Mouse (Mus musculus) forebrain, embryonic 13.5 days (tissue): Measurements from ENCODE around the gene Uqcrfs1. TPM values are rescaled to one million over a fixed set of nuclear protein-coding genes. Genes with fewer than 3 reads are reported as not detected.

Experiments used
- ATAC-seq: fragments of 200-750 bp; cut with Nextera tagmentation; 2 replicates; pipeline ENCODE4 v1.8.0; 2017
- H3K27ac ChIP-seq: fragments of 300-500 bp; sonication (generic); 2 replicates; pipeline ENCODE4 v1.5.1; 2015; ENCODE audit warnings: inconsistent platforms, mild to moderate bottlenecking, moderate library complexity
- H3K27me3 ChIP-seq: fragments of 300-500 bp; sonication (generic); 2 replicates; pipeline ENCODE4 v1.6.1; 2015; ENCODE audit warnings: mild to moderate bottlenecking, inconsistent platforms
- H3K36me3 ChIP-seq: fragments of 300-500 bp; sonication (generic); 2 replicates; pipeline ENCODE4 v1.6.1; 2015; ENCODE audit warnings: mild to moderate bottlenecking, inconsistent platforms; ENCODE audit not compliant: poor library complexity, severe bottlenecking
- H3K4me1 ChIP-seq: fragments of 300-500 bp; sonication (generic); 2 replicates; pipeline ENCODE4 v1.6.1; 2015; ENCODE audit warnings: inconsistent platforms
- H3K4me2 ChIP-seq: fragments of 300-500 bp; sonication (generic); 2 replicates; pipeline ENCODE4 v1.6.1; 2015; ENCODE audit warnings: inconsistent platforms, mild to moderate bottlenecking, moderate library complexity
- H3K4me3 ChIP-seq: fragments of 300-500 bp; sonication (generic); 2 replicates; pipeline ENCODE4 v1.5.1; 2015; ENCODE audit warnings: mild to moderate bottlenecking, inconsistent platforms
- H3K9ac ChIP-seq: fragments of 300-500 bp; sonication (generic); 2 replicates; pipeline ENCODE4 v1.6.1; 2015; ENCODE audit warnings: mild to moderate bottlenecking, inconsistent platforms
- H3K9me3 ChIP-seq: fragments of 300-500 bp; sonication (generic); replicated peaks from 2 replicates; pipeline ENCODE4 v1.6.1; 2016; ENCODE audit warnings: inconsistent platforms
- WGBS: fragments of 180-500 bp; shearing (Covaris S2); methylation state at CpG from one replicate; pipeline ENCODE4 v1.1.7; 2015; 5-methylcytosine and 5-hydroxymethylcytosine counted together
- polyA plus RNA-seq: library from polyadenylated mRNA; unstranded; fragments of >200 nt; fragmentation: Nextera tagmentation; extraction: Ambion mirVana; gene quantifications from 2 replicates; pipeline ENCODE4 v1.2.1, GENCODE M21; 2015

Uqcrfs1 gene
- 256 and 258 TPM in 2 replicates for polyA plus RNA-seq

DNA sequence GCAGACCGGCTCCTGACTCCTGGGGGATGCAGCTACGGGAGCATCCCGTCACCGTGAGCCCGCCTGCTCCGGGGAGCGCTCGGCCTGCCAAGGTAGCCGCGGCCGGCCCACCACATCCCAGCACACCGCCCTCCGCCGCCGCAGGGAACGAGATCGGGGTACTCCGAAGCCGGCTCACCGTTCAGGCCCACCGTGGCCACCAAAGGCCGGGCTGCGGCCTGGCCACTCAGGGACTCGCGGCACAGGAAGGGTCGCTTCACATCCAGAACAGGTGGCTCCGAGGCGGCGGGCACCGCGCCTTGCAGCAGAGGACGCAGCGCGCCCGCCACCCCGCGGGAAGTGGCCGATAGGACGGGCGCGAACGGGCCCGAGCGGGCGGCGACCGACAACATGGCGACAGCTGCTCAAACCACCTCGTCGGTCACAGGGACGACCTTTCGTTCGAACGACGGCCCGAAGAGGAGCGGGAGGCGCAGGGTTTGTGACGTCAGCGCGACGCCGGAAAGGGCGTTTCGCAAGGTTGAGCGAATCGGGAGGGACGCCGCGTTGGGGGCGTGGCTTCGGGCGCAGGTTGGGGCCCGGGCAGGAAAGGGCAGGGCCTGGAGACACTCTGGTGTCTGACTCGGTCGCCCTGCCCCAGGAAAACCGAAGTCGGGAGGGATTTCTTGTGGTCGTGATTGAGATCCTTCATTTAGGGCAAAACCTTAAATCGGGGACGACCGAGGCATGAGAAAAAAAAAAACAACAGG lies at the start of gene Uqcrfs1:
Gene Uqcrfs1, minus strand, starts transcription at position 507 of the 749 bp plus-strand sequence.
- under 1% methylated on average over 82 of the region's 82 CpGs for WGBS
- Histone ChIP-seq H3K27ac (peak within 1 kb of the TSS; percentile 65), H3K9me3 (no peaks in the 10 kb centered on the region), H3K36me3 (peaks cover 7% of the 10 kb centered on the region), H3K27me3 (0 out of 2 replicates have a peak, but pooled peaks cover 2% of the 10 kb centered on the region), H3K4me1 (peaks cover 13% of the 10 kb centered on the region), H3K4me3 (peak within 1 kb of the TSS; percentile 92), H3K4me2 (peak within 1 kb of the TSS; percentile 78), H3K9ac (peak within 1 kb of the TSS; percentile 95)
- ATAC-seq, result peak; percentile 99

DNA sequence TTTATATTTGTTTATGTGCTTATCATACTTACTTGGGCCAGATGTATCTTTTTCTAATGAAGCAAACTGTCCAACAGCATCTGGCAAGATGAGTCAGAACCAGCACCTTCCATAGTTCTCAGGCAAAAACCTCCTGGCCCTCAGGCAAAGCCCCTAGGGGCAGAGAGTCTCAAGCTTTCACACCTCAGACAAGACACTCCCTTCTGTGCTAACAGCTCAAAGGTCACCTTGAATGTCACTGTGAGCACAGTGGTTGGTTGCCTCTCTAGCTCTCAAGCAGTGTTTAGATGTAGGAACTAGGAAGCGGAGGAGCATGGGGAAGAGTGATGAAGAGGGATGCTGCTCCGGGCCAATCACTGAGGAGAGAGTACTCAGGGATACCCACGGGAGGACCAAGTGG lies 40.6 kb upstream of the Uqcrfs1 start:
- Histone ChIP-seq H3K4me2 (no peak overlapping the region), H3K4me1 (no peaks in the 10 kb centered on the region), H3K27me3 (no peaks in the 10 kb centered on the region), H3K27ac (no peak overlapping the region), H3K9me3 (no peaks in the 10 kb centered on the region), H3K9ac (no peak overlapping the region), H3K36me3 (no peaks in the 10 kb centered on the region), H3K4me3 (no peak overlapping the region)
- 80% methylated on average over 3 of the region's 3 CpGs for WGBS
- no peak for ATAC-seq

DNA sequence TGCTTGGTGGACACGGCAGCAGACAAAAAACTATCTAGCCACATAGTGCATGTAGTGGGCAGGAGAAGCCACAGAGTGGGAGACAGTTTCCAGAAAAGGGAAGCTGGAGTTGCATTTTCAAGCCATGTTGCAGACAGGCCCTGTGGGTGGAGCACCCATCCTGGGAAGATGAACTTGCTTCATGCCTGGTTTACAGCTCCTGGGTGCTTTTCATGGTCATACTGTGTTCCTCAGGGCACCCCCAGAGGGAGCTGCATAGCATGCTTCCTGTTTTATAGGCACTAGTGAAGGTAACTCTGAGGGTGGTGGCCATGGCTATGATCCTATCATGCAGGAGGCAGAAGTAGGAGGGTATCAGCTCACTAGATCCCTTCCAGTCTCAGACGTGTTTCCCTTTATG lies 37.4 kb upstream of the Uqcrfs1 start:
- 80% methylated on average over 2 of the region's 2 CpGs for WGBS
- H3K27me3 ChIP-seq, result no peaks in the 10 kb centered on the region
- no peak overlapping the region for H3K9ac ChIP-seq
- H3K4me2 ChIP-seq, result no peak overlapping the region
- no peak for ATAC-seq
- H3K9me3 ChIP-seq, result no peaks in the 10 kb centered on the region
- no peak overlapping the region for H3K4me3 ChIP-seq
- no peaks in the 10 kb centered on the region for H3K4me1 ChIP-seq
- no peaks in the 10 kb centered on the region for H3K36me3 ChIP-seq
- H3K27ac ChIP-seq, result no peak overlapping the region

DNA sequence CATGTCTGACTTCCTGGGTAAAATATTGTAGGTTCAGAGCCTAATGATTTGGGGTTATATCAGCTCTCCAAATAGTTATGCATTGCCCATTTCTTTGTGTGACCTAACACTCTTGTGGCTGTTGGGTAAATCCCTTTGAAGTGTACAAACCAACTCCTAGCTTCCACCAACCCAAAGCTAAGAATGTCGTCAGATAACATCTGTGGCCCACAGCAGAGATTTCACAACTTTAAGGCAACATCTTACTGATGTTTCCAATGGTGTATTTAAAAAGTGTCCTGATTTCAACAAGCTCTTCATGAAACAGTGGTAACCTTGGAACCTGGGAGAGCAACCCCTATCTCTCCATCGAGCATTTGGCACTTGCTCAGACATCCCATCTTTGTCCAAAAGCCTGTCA lies 33.6 kb upstream of the Uqcrfs1 start:
- Histone ChIP-seq H3K4me1 (no peaks in the 10 kb centered on the region), H3K9me3 (no peaks in the 10 kb centered on the region), H3K4me3 (no peak overlapping the region), H3K36me3 (no peaks in the 10 kb centered on the region), H3K27ac (no peak overlapping the region), H3K27me3 (no peaks in the 10 kb centered on the region), H3K4me2 (no peak overlapping the region), H3K9ac (no peak overlapping the region)
- WGBS, result 87% methylated on average over 2 of the region's 2 CpGs
- no peak for ATAC-seq

DNA sequence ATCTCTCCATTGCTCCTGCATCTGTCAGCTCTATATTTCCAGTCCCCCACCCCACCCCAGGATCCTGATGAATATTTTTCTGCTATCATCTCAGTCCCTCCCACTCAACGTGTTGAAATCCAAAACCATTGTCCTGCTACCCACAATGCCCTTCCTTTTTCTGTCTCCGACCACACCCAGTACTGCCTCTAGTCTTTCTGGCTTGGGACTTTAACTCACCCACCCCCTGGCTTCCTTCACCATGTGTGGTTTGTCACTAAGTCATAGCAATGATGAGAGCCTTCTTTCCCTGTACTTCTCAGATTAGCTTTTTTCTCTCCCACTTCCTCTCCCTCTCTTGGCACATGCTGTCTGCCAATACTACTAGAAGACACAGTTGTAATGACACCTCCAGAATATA lies 31.7 kb upstream of the Uqcrfs1 start:
- Histone ChIP-seq H3K9me3 (no peaks in the 10 kb centered on the region), H3K27ac (no peak overlapping the region), H3K4me3 (no peak overlapping the region), H3K36me3 (no peaks in the 10 kb centered on the region), H3K9ac (no peak overlapping the region), H3K27me3 (no peaks in the 10 kb centered on the region), H3K4me1 (no peaks in the 10 kb centered on the region), H3K4me2 (no peak overlapping the region)
- WGBS, result 81% methylated on average over 2 of the region's 2 CpGs
- no peak for ATAC-seq

DNA sequence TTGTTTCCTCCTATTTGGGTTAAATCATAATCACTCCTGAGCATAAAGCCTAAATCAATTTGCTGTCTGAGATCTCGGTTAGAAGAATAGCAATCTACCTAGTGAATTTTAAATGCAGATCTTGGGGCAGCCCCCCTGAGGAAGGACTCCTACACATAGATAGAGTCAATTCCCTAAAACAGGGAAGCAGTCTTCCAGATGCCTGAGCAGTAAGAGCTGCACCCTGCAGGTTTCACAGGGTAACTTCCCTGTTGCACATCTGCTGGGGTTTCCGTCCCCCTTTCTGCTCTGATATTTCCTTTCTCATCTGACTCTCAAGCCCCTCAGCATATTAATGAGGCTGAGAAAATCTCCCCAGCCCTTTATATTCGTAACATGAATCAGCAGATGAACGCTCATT lies 27.8 kb upstream of the Uqcrfs1 start:
- H3K27me3 ChIP-seq, result no peaks in the 10 kb centered on the region
- 76% methylated on average over 4 of the region's 4 CpGs for WGBS
- H3K9me3 ChIP-seq, result no peaks in the 10 kb centered on the region
- no peak overlapping the region for H3K9ac ChIP-seq
- no peak overlapping the region for H3K4me2 ChIP-seq
- H3K4me3 ChIP-seq, result no peak overlapping the region
- no peak overlapping the region for H3K27ac ChIP-seq
- H3K4me1 ChIP-seq, result no peaks in the 10 kb centered on the region
- no peaks in the 10 kb centered on the region for H3K36me3 ChIP-seq
- ATAC-seq, result no peak

DNA sequence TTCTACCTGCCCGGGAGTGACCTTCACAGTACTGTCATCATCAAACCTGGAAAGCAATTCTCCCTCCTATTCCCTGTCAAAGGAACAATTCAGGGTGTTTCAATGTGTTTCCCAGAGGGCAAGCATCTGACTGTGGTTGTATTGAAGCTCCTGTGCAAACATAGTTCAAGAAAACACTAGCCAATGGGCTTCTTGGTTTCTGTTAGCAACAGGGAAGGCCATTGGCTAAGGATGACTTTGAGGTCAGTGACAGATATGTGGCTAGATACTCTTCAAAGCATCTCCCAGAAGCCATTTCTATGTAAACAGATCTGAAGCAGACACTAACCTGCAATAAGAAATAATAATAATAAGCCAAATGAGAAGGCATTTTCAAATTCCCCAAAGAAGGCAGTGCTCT lies 25.0 kb upstream of the Uqcrfs1 start:
- no peak overlapping the region for H3K4me3 ChIP-seq
- no peaks in the 10 kb centered on the region for H3K9me3 ChIP-seq
- H3K4me1 ChIP-seq, result no peaks in the 10 kb centered on the region
- no peak overlapping the region for H3K9ac ChIP-seq
- no peaks in the 10 kb centered on the region for H3K36me3 ChIP-seq
- 85% methylated on average over 1 of the region's 1 CpGs for WGBS
- H3K27ac ChIP-seq, result no peak overlapping the region
- H3K27me3 ChIP-seq, result no peaks in the 10 kb centered on the region
- no peak overlapping the region for H3K4me2 ChIP-seq
- no peak for ATAC-seq

DNA sequence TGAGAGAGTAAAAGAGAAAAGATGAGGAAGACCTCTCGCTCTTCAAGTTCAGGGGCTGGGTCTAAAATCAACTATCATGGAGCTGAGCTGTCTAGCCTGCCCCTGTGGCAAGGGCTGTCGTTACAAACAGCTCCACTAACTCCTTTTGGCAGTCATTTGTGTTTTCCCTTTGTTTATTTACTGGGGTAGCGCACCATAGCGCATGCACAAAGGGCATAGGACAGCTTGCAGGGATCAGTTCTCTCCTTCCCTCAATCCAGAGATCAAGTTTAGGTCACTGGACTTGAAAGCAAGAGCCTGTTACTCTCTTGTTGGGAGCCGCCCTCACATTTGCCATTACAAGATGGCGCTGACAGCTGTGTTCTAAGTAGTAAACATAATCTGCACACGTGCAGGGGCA lies 22.4 kb upstream of the Uqcrfs1 start:
- H3K4me2 ChIP-seq, result no peak overlapping the region
- no peaks in the 10 kb centered on the region for H3K4me1 ChIP-seq
- H3K36me3 ChIP-seq, result no peaks in the 10 kb centered on the region
- WGBS, result 77% methylated on average over 7 of the region's 7 CpGs
- no peaks in the 10 kb centered on the region for H3K27me3 ChIP-seq
- no peak overlapping the region for H3K4me3 ChIP-seq
- no peak overlapping the region for H3K27ac ChIP-seq
- no peaks in the 10 kb centered on the region for H3K9me3 ChIP-seq
- no peak for ATAC-seq
- no peak overlapping the region for H3K9ac ChIP-seq

DNA sequence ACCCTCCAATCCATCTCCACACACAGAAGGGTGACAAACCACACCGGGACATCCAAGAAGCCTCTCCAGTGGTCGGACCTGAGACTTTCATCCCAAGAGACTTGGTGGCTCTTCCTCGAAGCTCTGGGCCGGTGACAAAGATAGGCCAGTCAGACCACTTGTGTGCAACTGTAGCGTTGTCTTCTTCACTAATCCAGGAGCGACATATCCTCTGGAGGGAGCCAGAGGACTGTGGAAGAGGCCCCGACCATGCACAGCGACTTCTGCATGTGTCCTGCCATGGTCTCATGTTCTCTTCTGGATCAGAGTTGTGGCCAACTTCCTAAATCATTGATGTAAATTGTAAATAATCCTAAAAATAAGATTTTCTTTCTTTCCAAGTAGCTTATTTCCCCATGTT lies 21.6 kb upstream of the Uqcrfs1 start:
- Histone ChIP-seq H3K27me3 (no peaks in the 10 kb centered on the region), H3K4me3 (no peak overlapping the region), H3K27ac (no peak overlapping the region), H3K9ac (no peak overlapping the region), H3K4me1 (no peaks in the 10 kb centered on the region), H3K4me2 (no peak overlapping the region), H3K9me3 (no peaks in the 10 kb centered on the region), H3K36me3 (no peaks in the 10 kb centered on the region)
- WGBS, result 64% methylated on average over 8 of the region's 8 CpGs
- no peak for ATAC-seq

DNA sequence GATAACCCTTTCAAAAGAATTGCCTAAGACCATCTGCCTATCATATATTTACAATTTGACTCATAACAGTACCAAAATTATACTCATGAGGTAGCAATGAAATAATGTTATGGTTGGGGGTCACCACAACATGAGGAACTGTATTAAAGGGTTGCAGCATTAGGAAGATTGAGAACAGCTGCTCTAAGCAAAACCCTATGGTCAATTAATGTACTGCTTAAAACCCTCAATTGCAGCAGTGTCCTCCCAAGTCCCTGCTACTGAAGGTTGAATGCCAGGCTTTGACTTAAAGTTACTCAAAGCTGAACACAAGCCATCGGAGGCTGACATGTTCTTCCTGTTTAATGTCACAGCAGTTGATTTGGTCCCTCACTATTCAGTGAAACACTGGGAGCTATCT lies 15.4 kb upstream of the Uqcrfs1 start:
- Histone ChIP-seq H3K4me2 (no peak overlapping the region), H3K9ac (no peak overlapping the region), H3K4me1 (no peaks in the 10 kb centered on the region), H3K27ac (no peak overlapping the region), H3K9me3 (no peaks in the 10 kb centered on the region), H3K36me3 (no peaks in the 10 kb centered on the region), H3K27me3 (no peaks in the 10 kb centered on the region), H3K4me3 (no peak overlapping the region)
- WGBS, result 97% methylated on average over 1 of the region's 1 CpGs
- ATAC-seq, result no peak

DNA sequence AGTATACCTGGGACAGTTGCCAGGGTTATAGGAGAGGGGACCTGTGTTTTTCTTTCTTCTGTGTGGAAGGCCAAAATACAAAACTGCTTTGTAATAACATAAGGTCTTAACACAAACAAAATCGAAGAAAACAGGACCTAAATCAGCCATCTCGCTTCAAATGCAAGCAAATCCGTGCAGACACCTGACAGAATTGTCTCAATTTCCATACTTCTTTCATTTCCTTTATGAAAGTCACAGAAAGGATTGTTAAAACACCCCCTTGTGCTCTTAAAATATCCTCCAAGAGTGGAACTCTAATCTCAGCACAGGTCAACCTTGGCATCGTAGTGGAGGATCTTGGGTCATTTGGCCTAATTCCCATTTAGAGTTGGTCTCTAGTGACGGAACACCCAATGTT lies 14.9 kb upstream of the Uqcrfs1 start:
- WGBS, result 90% methylated on average over 5 of the region's 5 CpGs
- Histone ChIP-seq H3K27me3 (no peaks in the 10 kb centered on the region), H3K4me2 (no peak overlapping the region), H3K4me3 (no peak overlapping the region), H3K4me1 (no peaks in the 10 kb centered on the region), H3K36me3 (no peaks in the 10 kb centered on the region), H3K27ac (no peak overlapping the region), H3K9ac (no peak overlapping the region), H3K9me3 (no peaks in the 10 kb centered on the region)
- ATAC-seq, result no peak

DNA sequence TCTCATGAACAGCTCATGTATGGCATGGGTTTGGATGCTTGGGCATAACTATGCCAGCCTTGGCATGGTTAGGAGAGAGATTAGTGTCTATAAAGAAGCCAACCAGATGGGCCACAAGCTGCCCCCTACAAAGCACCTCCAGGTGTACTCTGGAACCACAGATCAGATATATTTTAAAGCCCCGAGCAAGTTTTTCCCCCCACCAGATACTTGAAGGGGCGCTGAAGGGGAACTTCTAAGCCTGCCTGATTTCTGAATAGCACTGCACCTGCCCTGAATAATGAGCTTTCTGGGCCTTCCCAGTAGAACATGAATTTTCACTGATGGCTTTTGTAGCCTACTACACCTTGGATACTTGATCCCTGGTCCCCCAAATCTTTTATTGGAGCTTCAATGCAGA lies 12.6 kb upstream of the Uqcrfs1 start:
- Histone ChIP-seq H3K9ac (no peak overlapping the region), H3K27ac (no peak overlapping the region)

DNA sequence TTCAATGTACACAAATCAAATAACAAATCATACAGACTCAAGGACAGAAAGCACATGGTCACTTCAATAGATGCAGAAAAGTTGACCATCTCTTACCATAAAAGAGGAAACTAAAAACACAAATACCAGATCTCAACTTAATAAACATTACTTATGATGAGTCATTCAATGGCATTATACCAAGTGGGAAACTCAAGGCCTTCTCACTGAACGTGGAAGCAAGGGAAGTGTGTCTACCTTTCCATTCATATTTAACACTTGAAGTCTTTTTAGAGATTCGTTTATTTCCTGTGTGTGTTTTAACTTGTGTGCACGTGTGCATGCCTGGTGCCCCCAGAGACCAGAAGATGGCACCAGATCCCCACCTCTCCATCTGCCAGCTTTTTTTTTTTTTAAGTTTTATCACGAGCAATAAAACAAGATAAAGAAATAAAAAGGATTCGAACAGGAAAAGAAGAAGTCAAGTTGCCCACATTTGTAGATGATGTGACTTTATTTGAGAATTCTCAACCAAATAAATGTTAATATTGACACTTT lies 8.0 kb upstream of the Uqcrfs1 start:
- Histone ChIP-seq H3K4me1 (no peaks in the 10 kb centered on the region), H3K4me3 (no peak overlapping the region), H3K9me3 (no peaks in the 10 kb centered on the region), H3K4me2 (no peak overlapping the region), H3K27ac (no peak overlapping the region), H3K36me3 (no peaks in the 10 kb centered on the region), H3K9ac (no peak overlapping the region), H3K27me3 (0 out of 2 replicates have a peak, but pooled peaks cover 2% of the 10 kb centered on the region)
- WGBS, result 48% methylated on average over 5 of the region's 5 CpGs
- ATAC-seq, result no peak

More for the DNA sequence above, 12.6 kb upstream of the Uqcrfs1 start:
- H3K27me3 ChIP-seq, result no peaks in the 10 kb centered on the region
- H3K4me3 ChIP-seq, result no peak overlapping the region
- H3K4me2 ChIP-seq, result no peak overlapping the region
- WGBS, result 87% methylated on average over 2 of the region's 2 CpGs
- no peaks in the 10 kb centered on the region for H3K9me3 ChIP-seq
- ATAC-seq, result no peak
- H3K36me3 ChIP-seq, result no peaks in the 10 kb centered on the region
- no peaks in the 10 kb centered on the region for H3K4me1 ChIP-seq
